Comparison of ENCODE assay signal across 8 mouse cellular contexts in genomic region chr4:148114758-148115391, GRCm38 (mm10). TPM values are rescaled to one million over a fixed set of nuclear protein-coding genes. Genes with fewer than 3 reads are reported as not detected.
DNase-seq lines count a peak whose midpoint lies in the region; ATAC-seq and TF ChIP-seq lines count a peak whose summit lies in the region.

No protein-coding gene starts in this region.

- no peaks in the 10 kb centered on the region for H3K9me3 ChIP-seq in embryonic facial prominence, embryonic 12.5 days
- H3K9me3 ChIP-seq in limb, embryonic 11.5 days (ENCODE audit: control insufficient read depth, low read length) = 0 out of 2 replicates have a peak, but pooled peaks cover 2% of the 10 kb centered on the region
- H3K9me3 ChIP-seq in midbrain, embryonic 14.5 days (ENCODE audit: control insufficient read depth, low read length) = no peaks in the 10 kb centered on the region

- H3K36me3 ChIP-seq in embryonic facial prominence, embryonic 12.5 days = no peaks in the 10 kb centered on the region
- H3K36me3 ChIP-seq in heart, adult 2 months (ENCODE audit: control insufficient read depth, insufficient read depth, low read length) = no peaks in the 10 kb centered on the region
- H3K36me3 ChIP-seq in limb, embryonic 11.5 days (ENCODE audit: control insufficient read depth, insufficient read depth, low read length) = no peaks in the 10 kb centered on the region
- peaks cover 37% of the 10 kb centered on the region for H3K36me3 ChIP-seq in midbrain, embryonic 14.5 days (ENCODE audit: control insufficient read depth, insufficient read depth, low read length)
- H3K36me3 ChIP-seq in small intestine, adult 2 months (ENCODE audit: control insufficient read depth, insufficient read depth, low read length) = no peaks in the 10 kb centered on the region

- peak; percentile 91 for TF ChIP-seq EP300 in heart, adult 2 months (IDR thresholded peaks at IDR 0.05; ENCODE audit: insufficient read depth, low read depth, low read length)

- no peak for TF ChIP-seq POLR2A in heart, adult 2 months (IDR thresholded peaks at IDR 0.05; ENCODE audit: insufficient read depth, low read depth, low read length)
- TF ChIP-seq POLR2A in small intestine, adult 2 months (IDR thresholded peaks at IDR 0.05; ENCODE audit: low read depth, low read length) = no peak

- DNase-seq in 3134 (ENCODE audit: extremely low read depth, insufficient read length, low spot score) = peak; percentile 69
- peak; percentile 86 for DNase-seq in adrenal gland, postnatal 25 days
- peak; percentile 77 to 87 for DNase-seq in heart, adult 2 months
- DNase-seq in kidney, adult 18-20 months = peak; percentile 87
- peak; percentile 96 for DNase-seq in limb, embryonic 11.5 days (ENCODE audit: low spot score)
- DNase-seq in midbrain, embryonic 14.5 days = peak; percentile 92

- H3K4me1 ChIP-seq in embryonic facial prominence, embryonic 12.5 days = 0 out of 2 replicates have a peak, but pooled peaks cover 6% of the 10 kb centered on the region
- H3K4me1 ChIP-seq in heart, adult 2 months (ENCODE audit: control insufficient read depth, insufficient read depth, low read length) = no peaks in the 10 kb centered on the region
- H3K4me1 ChIP-seq in limb, embryonic 11.5 days (ENCODE audit: control insufficient read depth, insufficient read depth, low read length) = 0 out of 2 replicates have a peak, but pooled peaks cover 5% of the 10 kb centered on the region
- H3K4me1 ChIP-seq in midbrain, embryonic 14.5 days (ENCODE audit: control insufficient read depth, insufficient read depth, low read length) = peaks cover 10% of the 10 kb centered on the region
- H3K4me1 ChIP-seq in small intestine, adult 2 months (ENCODE audit: control insufficient read depth, insufficient read depth, insufficient read length, low read length) = peaks cover 2% of the 10 kb centered on the region; the same call in 1 of the 2 replicates

- H3K79me2 ChIP-seq in heart, adult 2 months (replicated peaks; ENCODE audit: control insufficient read depth, insufficient read depth, low read length) = no peaks in the 10 kb centered on the region

- H3K27me3 ChIP-seq in embryonic facial prominence, embryonic 12.5 days = no peaks in the 10 kb centered on the region
- H3K27me3 ChIP-seq in heart, adult 2 months (ENCODE audit: control insufficient read depth, insufficient read depth, low read length) = no peaks in the 10 kb centered on the region
- no peaks in the 10 kb centered on the region for H3K27me3 ChIP-seq in limb, embryonic 11.5 days (ENCODE audit: control insufficient read depth, insufficient read depth, low read length)
- H3K27me3 ChIP-seq in midbrain, embryonic 14.5 days (ENCODE audit: control insufficient read depth, insufficient read depth, low read length) = no peaks in the 10 kb centered on the region
- H3K27me3 ChIP-seq in small intestine, adult 2 months (ENCODE audit: control insufficient read depth, insufficient read depth, low read length) = no peaks in the 10 kb centered on the region

- intact Hi-C loops in heart, adult 2 months (cut with DNase I) = loop anchor here (1.0 to 2.0 kb wide), 2 partner anchors 52 to 314 kb away; no protein-coding TSS in a partner anchor

- 0 out of 2 replicates have a peak overlapping the region, but pooled peaks have one; percentile 24 for H3K9ac ChIP-seq in embryonic facial prominence, embryonic 12.5 days
- no peak overlapping the region for H3K9ac ChIP-seq in heart, adult 2 months (ENCODE audit: low read depth, low read length)
- no peak overlapping the region for H3K9ac ChIP-seq in limb, embryonic 11.5 days (ENCODE audit: low read length)
- no peak overlapping the region; the same call in 1 of the 2 replicates for H3K9ac ChIP-seq in midbrain, embryonic 14.5 days (replicated peaks; ENCODE audit: low read length)

- WGBS in embryonic facial prominence, embryonic 12.5 days = 7% methylated on average over 15 of the region's 15 CpGs
- WGBS in heart, adult 2 months = 4% methylated on average over 15 of the region's 15 CpGs
- whole genome bisulfite sequencing in limb, embryonic 11.5 days = 2% methylated on average over 15 of the region's 15 CpGs
- 5% methylated on average over 15 of the region's 15 CpGs for WGBS in midbrain, embryonic 14.5 days
- WGBS in small intestine, adult 2 months = 6% methylated on average over 15 of the region's 15 CpGs

- TF ChIP-seq CTCF in heart, adult 2 months (IDR thresholded peaks at IDR 0.05) = peak; percentile 97
- TF ChIP-seq CTCF in small intestine, adult 2 months (IDR thresholded peaks at IDR 0.05; ENCODE audit: extremely low read depth, insufficient read length, insufficient replicate concordance, low read depth, low read length) = peak; percentile 99

- H3K27ac ChIP-seq in embryonic facial prominence, embryonic 12.5 days = no peak overlapping the region
- H3K27ac ChIP-seq in heart, adult 2 months = no peak overlapping the region
- H3K27ac ChIP-seq in limb, embryonic 11.5 days (replicated peaks; ENCODE audit: low read depth, low read length) = no peak overlapping the region
- H3K27ac ChIP-seq in midbrain, embryonic 14.5 days (replicated peaks; ENCODE audit: low read depth, low read length) = peak overlapping the region; percentile 71
- H3K27ac ChIP-seq in small intestine, adult 2 months (ENCODE audit: insufficient read depth, low read depth, low read length) = no peak overlapping the region

- H3K4me3 ChIP-seq in embryonic facial prominence, embryonic 12.5 days = no peak overlapping the region
- no peak overlapping the region for H3K4me3 ChIP-seq in heart, adult 2 months
- no peak overlapping the region for H3K4me3 ChIP-seq in limb, embryonic 11.5 days (ENCODE audit: low read depth, low read length)
- no peak overlapping the region for H3K4me3 ChIP-seq in midbrain, embryonic 14.5 days (replicated peaks; ENCODE audit: low read depth, low read length)
- H3K4me3 ChIP-seq in small intestine, adult 2 months (ENCODE audit: low read depth, low read length) = no peak overlapping the region

- peak overlapping the region; percentile 14; the same call in 1 of the 2 replicates for H3K4me2 ChIP-seq in embryonic facial prominence, embryonic 12.5 days (replicated peaks)
- H3K4me2 ChIP-seq in limb, embryonic 11.5 days (ENCODE audit: low read depth, severe bottlenecking) = no peak overlapping the region; the same call in 1 of the 2 replicates
- 0 out of 2 replicates have a peak overlapping the region, but pooled peaks have one; percentile 20 for H3K4me2 ChIP-seq in midbrain, embryonic 14.5 days (ENCODE audit: low read length)

- peak; percentile 25; the same call in 1 of the 2 replicates for ATAC-seq in embryonic facial prominence, embryonic 12.5 days (ENCODE audit: insufficient number of reproducible peaks, insufficient read depth, low FRiP score, low TSS enrichment)
- peak; percentile 23 for ATAC-seq in limb, embryonic 11.5 days (ENCODE audit: insufficient number of reproducible peaks, low FRiP score, low TSS enrichment, low read depth)
- peak; percentile 70 for ATAC-seq in midbrain, embryonic 14.5 days (ENCODE audit: low FRiP score, low TSS enrichment)

RNA-seq across cellular contexts. Expression of gene Mad2l2, which starts 15.3 kb away (rescaled TPM):
- 16.2 and 20.3 TPM in 2 replicates for total RNA-seq in adrenal gland, postnatal 25 days (2021)
- polyA plus RNA-seq in embryonic facial prominence, embryonic 12.5 days (2016; fragmentation: Nextera tagmentation; extraction: Ambion mirVana) = 80.2 and 87.3 TPM in 2 replicates
- 10 to 100 TPM; 11.0 to 13.8 TPM for total RNA-seq in heart, adult 2 months (2021)
- 21.9 and 23.6 TPM in 2 replicates for polyA plus RNA-seq in heart, adult 2 months (2012; rRNA removed)
- polyA plus RNA-seq in limb, embryonic 11.5 days (2014; fragmentation: Nextera tagmentation; extraction: Ambion mirVana) = 91.8 and 104 TPM in 2 replicates
- polyA plus RNA-seq in midbrain, embryonic 14.5 days (2014; fragmentation: Nextera tagmentation; extraction: Ambion mirVana) = 122 and 133 TPM in 2 replicates
- polyA plus RNA-seq in small intestine, adult 2 months (2012; rRNA removed) = 7.1 and 17.8 TPM in 2 replicates

RNA-seq across cellular contexts. Expression of gene Draxin, which starts 15.6 kb away (rescaled TPM):
- total RNA-seq in adrenal gland, postnatal 25 days (2021) = 0.15 and 0.24 TPM in 2 replicates
- 1.7 and 1.8 TPM in 2 replicates for polyA plus RNA-seq in embryonic facial prominence, embryonic 12.5 days (2016; fragmentation: Nextera tagmentation; extraction: Ambion mirVana)
- under 1 TPM in 1 of 2 experiments, not detected in 1; 0.41 TPM for total RNA-seq in heart, adult 2 months (2021)
- polyA plus RNA-seq in heart, adult 2 months (2012; rRNA removed) = 0.29 and 0.32 TPM in 2 replicates
- 2.0 and 2.5 TPM in 2 replicates for polyA plus RNA-seq in limb, embryonic 11.5 days (2014; fragmentation: Nextera tagmentation; extraction: Ambion mirVana)
- 21.8 and 24.7 TPM in 2 replicates for polyA plus RNA-seq in midbrain, embryonic 14.5 days (2014; fragmentation: Nextera tagmentation; extraction: Ambion mirVana)
- 0.11 and 0.24 TPM in 2 replicates for polyA plus RNA-seq in small intestine, adult 2 months (2012; rRNA removed)

RNA-seq across cellular contexts. Expression of gene Agtrap, which starts 27.0 kb away (rescaled TPM):
- total RNA-seq in adrenal gland, postnatal 25 days (2021) = 75.0 and 117 TPM in 2 replicates
- 12.0 and 14.0 TPM in 2 replicates for polyA plus RNA-seq in embryonic facial prominence, embryonic 12.5 days (2016; fragmentation: Nextera tagmentation; extraction: Ambion mirVana)
- 10 to 100 TPM; 38.3 to 47.1 TPM for total RNA-seq in heart, adult 2 months (2021)
- polyA plus RNA-seq in heart, adult 2 months (2012; rRNA removed) = 26.8 and 40.2 TPM in 2 replicates
- polyA plus RNA-seq in limb, embryonic 11.5 days (2014; fragmentation: Nextera tagmentation; extraction: Ambion mirVana) = 9.2 and 10.5 TPM in 2 replicates
- polyA plus RNA-seq in midbrain, embryonic 14.5 days (2014; fragmentation: Nextera tagmentation; extraction: Ambion mirVana) = 3.7 and 6.3 TPM in 2 replicates
- 10.3 and 14.2 TPM in 2 replicates for polyA plus RNA-seq in small intestine, adult 2 months (2012; rRNA removed)

RNA-seq across cellular contexts. Expression of gene Fbxo6, which starts 37.1 kb away (rescaled TPM):
- total RNA-seq in adrenal gland, postnatal 25 days (2021) = 45.2 and 55.3 TPM in 2 replicates
- 10.6 and 10.8 TPM in 2 replicates for polyA plus RNA-seq in embryonic facial prominence, embryonic 12.5 days (2016; fragmentation: Nextera tagmentation; extraction: Ambion mirVana)
- 10 to 100 TPM; 36.0 to 39.3 TPM for total RNA-seq in heart, adult 2 months (2021)
- 68.4 and 68.6 TPM in 2 replicates for polyA plus RNA-seq in heart, adult 2 months (2012; rRNA removed)
- 11.0 and 11.5 TPM in 2 replicates for polyA plus RNA-seq in limb, embryonic 11.5 days (2014; fragmentation: Nextera tagmentation; extraction: Ambion mirVana)
- polyA plus RNA-seq in midbrain, embryonic 14.5 days (2014; fragmentation: Nextera tagmentation; extraction: Ambion mirVana) = 18.7 and 22.8 TPM in 2 replicates
- polyA plus RNA-seq in small intestine, adult 2 months (2012; rRNA removed) = 22.8 and 57.9 TPM in 2 replicates

RNA-seq across cellular contexts. Expression of gene Fbxo44, which starts 45.4 kb away (rescaled TPM):
- total RNA-seq in adrenal gland, postnatal 25 days (2021) = 7.0 and 14.6 TPM in 2 replicates
- polyA plus RNA-seq in embryonic facial prominence, embryonic 12.5 days (2016; fragmentation: Nextera tagmentation; extraction: Ambion mirVana) = 19.7 and 23.6 TPM in 2 replicates
- 10 to 100 TPM; 19.7 to 26.7 TPM for total RNA-seq in heart, adult 2 months (2021)
- polyA plus RNA-seq in heart, adult 2 months (2012; rRNA removed) = 18.7 and 35.0 TPM in 2 replicates
- 10.4 and 12.2 TPM in 2 replicates for polyA plus RNA-seq in limb, embryonic 11.5 days (2014; fragmentation: Nextera tagmentation; extraction: Ambion mirVana)
- 102 and 106 TPM in 2 replicates for polyA plus RNA-seq in midbrain, embryonic 14.5 days (2014; fragmentation: Nextera tagmentation; extraction: Ambion mirVana)
- 7.3 and 17.7 TPM in 2 replicates for polyA plus RNA-seq in small intestine, adult 2 months (2012; rRNA removed)
